Mouse (Mus musculus) adrenal gland, adult 18-20 months (tissue): ENCODE data around the gene Gm14139. TPM values are rescaled to one million over a fixed set of nuclear protein-coding genes. Genes with fewer than 3 reads are reported as not detected.
"Not testable (repeated sequence)": the region's sequence is repeated elsewhere in the genome, so short reads cannot be mapped to it uniquely, and the experiment has no call there.

Experiments used
- DNase-seq, 2 experiments: peaks; one replicate each; pipeline ENCODE4 v3.0.0; 2021 to 2022; ENCODE audit warnings: low spot score in 2 of 2
- long read RNA-seq, 2 experiments: library from polyadenylated mRNA; stranded (forward); transcript quantifications; one replicate each; pipeline ENCODE4 v2.0.0; 2021
- total RNA-seq, 2 experiments: library from RNA; stranded (reverse); gene quantifications; 1 replicate in 1 of 2; 2 replicates in 1 of 2; pipeline ENCODE4 v1.2.3; 2021

Gene Gm14139
- under 1 TPM; 0.22 to 0.76 TPM for total RNA-seq
- long read RNA-seq, experiment 1: 0 reads
- long read RNA-seq, experiment 2: 0 reads

- not testable (repeated sequence) for DNase-seq
Measured at GRCm38 (mm10) chr2:150181570-150181999, at the start of gene Gm14139. Gm14139 (plus strand) TSS chr2:150181755.

- DNase-seq: not testable (repeated sequence)
Measured at GRCm38 (mm10) chr2:150132002-150132401, 49.6 kb upstream of the Gm14139 start.

DNA sequence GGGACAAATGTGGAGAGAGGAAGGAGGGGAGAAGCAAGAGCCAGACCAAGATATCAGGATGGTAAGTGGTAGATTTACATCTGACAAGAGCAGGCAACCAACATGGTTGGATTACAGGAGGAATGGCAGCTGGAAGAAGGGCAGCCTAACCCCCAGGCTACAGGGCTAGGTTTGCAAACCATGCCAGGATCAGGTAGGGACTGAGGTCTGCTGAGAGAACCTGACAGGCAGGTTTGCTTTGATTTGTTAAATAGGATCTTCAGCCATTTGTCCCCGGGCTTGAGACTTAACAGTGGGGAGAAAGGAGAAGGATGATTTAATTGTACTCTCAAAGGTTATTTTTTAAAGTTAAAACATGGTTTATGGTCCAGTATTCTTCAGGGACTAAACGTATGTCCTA is 48.8 kb upstream of the Gm14139 start:
- DNase-seq: no peak

DNA sequence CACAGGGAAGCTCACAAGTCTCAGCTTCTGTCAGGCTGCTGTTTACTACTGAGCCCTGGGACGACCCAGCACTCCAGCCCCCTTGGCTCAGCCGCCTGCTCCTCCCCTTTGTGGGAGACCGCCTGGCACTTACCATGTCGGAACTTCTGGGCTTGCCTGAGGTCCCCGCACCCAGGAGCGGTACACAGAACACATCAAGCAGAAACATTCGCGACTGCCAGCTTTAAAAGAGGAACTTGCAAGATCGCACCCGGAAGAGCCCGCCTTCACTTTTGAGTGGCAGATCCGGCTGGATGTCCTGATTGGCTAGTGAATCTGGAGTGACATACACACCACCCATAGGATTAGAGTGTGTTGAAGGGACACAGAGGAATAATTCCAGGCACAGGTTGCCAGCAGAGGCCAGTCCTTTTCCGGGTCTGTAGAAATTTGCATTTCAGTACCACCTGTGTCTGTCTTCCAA is 45.1 kb upstream of the Gm14139 start, which contains the start of gene Zfp120:
Zfp120 (minus strand) TSS at position 274 of the 463 bp plus-strand sequence.
- peak; percentile 64 to 65 for DNase-seq

DNA sequence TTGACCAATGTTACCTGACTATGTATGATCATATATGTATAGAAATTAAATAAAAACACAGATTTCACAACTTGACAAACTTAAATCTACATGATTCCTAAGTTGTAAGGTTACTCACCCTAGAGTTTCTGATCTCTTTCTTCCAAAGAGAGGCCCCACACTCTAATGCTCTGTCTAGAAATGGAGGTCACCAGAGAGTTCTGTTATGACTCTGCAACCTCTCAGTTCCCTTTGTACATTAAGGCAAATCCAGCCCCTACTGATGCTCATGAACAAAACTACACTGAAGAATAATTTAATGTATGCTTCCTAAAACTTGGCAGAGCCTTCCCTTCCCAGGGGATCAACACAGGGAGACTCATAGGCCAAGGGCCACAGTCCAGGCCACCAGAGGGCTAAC is 14.9 kb upstream of the Gm14139 start:
- no peak for DNase-seq

DNA sequence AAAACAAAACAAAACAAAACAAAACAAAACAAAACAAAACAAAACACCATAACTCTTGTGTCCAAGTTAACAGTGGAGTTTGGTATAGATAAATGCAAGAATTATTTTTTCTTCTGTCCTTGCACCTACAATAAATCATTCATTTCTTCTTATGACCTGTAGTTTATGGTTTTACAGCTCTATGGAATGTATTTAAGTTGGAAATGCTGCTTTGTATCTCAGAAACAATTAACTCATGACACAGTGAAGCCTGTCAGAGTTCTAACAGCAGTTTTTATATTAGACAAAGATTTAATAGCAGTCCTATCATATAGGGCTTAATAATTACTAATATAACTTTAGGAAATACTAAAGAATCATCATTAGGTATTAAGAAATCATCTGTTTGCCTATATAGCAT is 7.7 kb upstream of the Gm14139 start:
- no peak for DNase-seq

DNA sequence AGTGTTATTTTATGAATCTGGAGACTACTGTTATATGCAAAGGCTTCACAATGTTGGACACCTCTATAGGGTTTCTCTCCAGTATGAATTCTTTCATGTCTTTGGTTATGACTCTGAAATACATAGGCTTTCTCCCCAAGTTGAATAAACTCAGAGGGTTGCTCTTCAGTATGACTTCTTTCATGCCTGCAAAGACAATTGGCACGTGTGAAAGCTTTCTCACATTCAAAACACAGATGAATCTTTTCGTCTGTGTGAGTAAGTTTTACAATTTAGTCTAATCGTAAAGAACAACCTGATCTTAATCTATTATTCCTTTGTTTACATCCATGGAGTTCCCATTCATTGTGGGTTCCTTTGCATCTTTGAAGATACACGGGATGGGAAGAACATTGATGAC is 2.0 kb upstream of the Gm14139 start, which contains the start of gene Gm10770:
Gm10770 (minus strand) TSS at position 101 of the 400 bp plus-strand sequence.
- not testable (repeated sequence) for DNase-seq

GRCm38 (mm10) chr2:150181046-150181445 is 509 bp upstream of the Gm14139 start:
- not testable (repeated sequence) for DNase-seq

DNA sequence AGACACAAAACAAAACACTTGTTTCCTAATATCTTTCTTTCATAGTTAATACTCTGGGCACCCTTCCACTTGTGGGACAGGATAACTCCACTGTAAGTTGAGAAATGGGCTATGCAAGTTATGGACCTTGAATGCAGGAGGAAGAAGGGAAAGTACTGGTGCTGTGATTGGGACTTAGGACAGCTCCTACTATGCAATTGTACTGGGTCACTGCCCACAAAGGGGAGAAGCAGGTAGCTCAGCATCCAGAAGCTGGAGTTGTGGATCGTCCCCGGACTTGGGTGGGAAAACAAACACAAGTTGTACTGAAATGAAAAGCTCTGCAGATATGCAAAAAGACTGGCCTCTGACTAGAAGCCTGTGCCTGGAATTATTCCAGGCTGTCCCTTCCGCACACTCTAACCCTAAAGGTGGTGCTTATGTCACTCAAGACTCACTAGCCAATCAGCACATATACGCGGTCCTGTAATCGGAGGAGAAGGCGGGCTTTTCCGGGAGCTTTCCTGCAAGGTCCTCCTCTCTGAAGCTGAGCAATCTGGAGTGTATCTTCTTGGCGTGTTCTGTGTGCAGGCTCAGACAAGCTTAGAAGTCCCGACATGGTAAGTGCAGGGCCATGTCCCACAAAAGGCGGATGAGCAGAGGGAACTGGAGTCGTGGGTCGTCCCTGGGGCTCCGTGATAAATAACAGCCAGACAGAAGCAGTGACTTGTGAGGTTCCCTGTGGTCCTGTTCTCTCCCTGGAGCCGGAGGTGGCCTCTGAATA is 36.2 kb downstream of the Gm14139 start, which contains the start of gene Zfp937:
Zfp937 (plus strand) TSS at position 474 of the 763 bp plus-strand sequence.
- DNase-seq: peak; percentile 48 to 58

GRCm38 (mm10) chr2:150218363-150218725 is 36.8 kb downstream of the Gm14139 start:
- DNase-seq: not testable (repeated sequence)

GRCm38 (mm10) chr2:150223263-150223662 is 41.7 kb downstream of the Gm14139 start:
- not testable (repeated sequence) for DNase-seq

Other genes with a start within 250 kb of the Gm14139 start
- 1 to 10 TPM; 5.3 to 7.2 TPM for gene Zfp120, start 45.0 kb upstream of the Gm14139 start, total RNA-seq
- gene Gm10770, start 2.1 kb upstream of the Gm14139 start, total RNA-seq: not detected
- gene Zfp937, start 36.3 kb downstream of the Gm14139 start, total RNA-seq: 1 to 10 TPM; 4.5 to 5.5 TPM
- 1 to 10 TPM; 5.4 to 6.8 TPM for gene Gm21994, start 73.8 kb downstream of the Gm14139 start, total RNA-seq
- gene Gm14124, start 75.8 kb downstream of the Gm14139 start, total RNA-seq: under 1 TPM; 0.17 to 0.19 TPM
- 1 to 10 TPM; 1.4 to 3.1 TPM for gene Gm10130, start 141.9 kb downstream of the Gm14139 start, total RNA-seq
- gene 3300002I08Rik, start 181.0 kb downstream of the Gm14139 start, total RNA-seq: 1 to 10 TPM; 3.5 to 6.0 TPM